Mouse (Mus musculus) mammary gland, adult 2 months (tissue): ENCODE data around the gene Slc7a10. TPM values are rescaled to one million over a fixed set of nuclear protein-coding genes. Genes with fewer than 3 reads are reported as not detected.

Experiments
- polyA plus RNA-seq: library from polyadenylated mRNA; depleted of rRNA; stranded (reverse); fragments of >200 nt; gene quantifications from 2 replicates; pipeline ENCODE4 v1.2.3, GENCODE M21; 2012; ENCODE audit warnings: low replicate concordance; rRNA removed

Gene Slc7a10
- 177 and 234 TPM in 2 replicates for polyA plus RNA-seq

GRCm38 (mm10) chr7:35185889-35186569 lies at the start of gene Slc7a10:
TSS of gene Slc7a10 (plus strand) at chr7:35186385.

GRCm38 (mm10) chr7:35215225-35215624 lies 29.0 kb downstream of the Slc7a10 start, which contains the start of gene Lrp3:
TSS of gene Lrp3 (minus strand) at chr7:35215498.

Other genes with a start within 250 kb of the Slc7a10 start
- 6.6 and 11.0 TPM in 2 replicates for gene Cebpg, start 129.8 kb upstream of the Slc7a10 start, polyA plus RNA-seq
- gene Cebpa, start 67.1 kb upstream of the Slc7a10 start, polyA plus RNA-seq: 218 and 1,068 TPM in 2 replicates
- gene Lrp3, start 29.1 kb downstream of the Slc7a10 start, polyA plus RNA-seq: 19.1 and 30.6 TPM in 2 replicates
- 3.5 and 4.3 TPM in 2 replicates for gene Gpatch1, start 132.1 kb downstream of the Slc7a10 start, polyA plus RNA-seq
- 5.1 and 5.3 TPM in 2 replicates for gene Rhpn2, start 147.8 kb downstream of the Slc7a10 start, polyA plus RNA-seq
- 4.6 and 4.8 TPM in 2 replicates for gene Faap24, start 210.5 kb downstream of the Slc7a10 start, polyA plus RNA-seq
- 10.5 and 17.6 TPM in 2 replicates for gene Cep89, start 210.7 kb downstream of the Slc7a10 start, polyA plus RNA-seq